Mouse (Mus musculus) lung, postnatal 10 days (tissue): Measurements from ENCODE around the gene Rad18.

ENCODE experiments used
- DNase-seq: peaks from one replicate; pipeline ENCODE4 v3.0.0; 2021

Rad18 gene

DNA sequence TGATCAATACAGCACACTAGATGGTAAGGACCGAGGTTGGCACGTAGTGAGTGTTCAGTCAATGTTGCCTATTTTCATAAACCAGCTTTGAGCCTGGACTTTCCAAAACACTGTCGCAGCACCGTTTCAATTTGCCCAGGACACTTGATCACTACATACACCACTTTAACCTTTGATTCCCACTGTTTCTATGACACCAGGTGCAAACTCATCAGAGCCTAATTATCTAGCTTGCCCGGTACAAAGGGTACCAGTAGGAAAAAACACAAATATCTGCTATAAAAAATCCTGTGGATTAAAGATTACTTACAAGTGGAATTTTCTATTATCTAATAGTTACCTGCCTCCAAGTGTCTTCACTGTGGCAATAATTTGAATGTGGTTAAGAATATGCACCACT is 64.4 kb downstream of the Rad18 start:
- no peak for DNase-seq

DNA sequence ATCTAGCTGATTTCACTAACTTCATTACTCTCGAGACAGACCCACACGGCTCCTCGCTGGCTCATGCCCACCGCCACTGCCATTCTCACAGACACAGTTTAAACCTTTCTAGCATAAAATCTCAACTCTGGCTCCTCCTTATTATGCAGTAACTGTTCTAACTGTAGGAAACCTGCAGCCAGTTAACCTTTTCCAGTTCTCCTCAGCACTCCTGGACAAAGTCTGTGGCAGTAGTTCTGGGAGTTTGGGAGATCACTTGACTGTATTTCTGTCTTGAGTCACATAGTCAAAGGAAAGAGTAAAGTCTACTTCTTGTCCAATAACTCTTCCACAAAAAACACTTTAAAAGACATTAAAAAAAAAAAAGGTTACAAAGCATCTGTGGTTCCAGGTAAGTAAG is 66.2 kb downstream of the Rad18 start:
- no peak for DNase-seq

DNA sequence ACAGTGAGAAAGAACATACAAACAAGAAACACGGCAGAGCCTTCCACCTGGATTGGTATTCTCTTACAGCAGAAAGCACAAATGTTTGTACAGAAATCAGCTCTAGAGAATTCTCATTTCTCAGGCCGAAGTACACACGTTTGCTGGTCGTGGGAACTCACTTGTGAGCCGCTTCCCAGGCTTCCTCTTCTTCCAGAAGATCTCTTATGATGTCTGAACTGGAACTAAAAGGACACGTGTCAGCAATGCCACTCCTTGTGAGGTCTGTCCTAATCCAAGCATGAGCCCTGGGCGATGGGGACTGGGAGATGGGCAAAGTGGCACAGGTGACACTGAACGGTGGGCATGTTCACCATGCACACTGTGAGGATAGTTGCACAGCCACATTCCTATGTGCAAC is 68.2 kb downstream of the Rad18 start:
- DNase-seq, result no peak

GRCm38 (mm10) chr6:112622321-112622720 is 74.2 kb downstream of the Rad18 start:
- DNase-seq, result no peak

DNA sequence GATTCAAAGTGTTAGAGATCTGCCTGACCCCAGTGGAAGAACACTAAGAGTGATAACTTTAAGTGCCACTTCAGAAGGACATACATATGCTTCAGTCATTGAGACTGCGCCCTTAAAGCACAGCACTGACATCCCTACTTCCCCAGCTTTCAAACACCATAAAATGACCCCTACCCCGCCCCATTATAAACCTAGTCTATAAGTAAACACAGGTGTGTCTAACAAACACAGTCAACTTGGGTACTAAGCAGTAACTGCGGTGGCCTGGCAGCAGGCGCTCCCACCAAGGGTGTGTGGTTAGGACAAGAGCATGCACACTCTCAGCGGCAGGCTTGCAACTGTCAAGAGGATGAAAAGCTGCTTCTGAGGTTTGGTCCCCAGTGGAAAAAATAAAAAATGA is 76.5 kb downstream of the Rad18 start:
- DNase-seq, result no peak

GRCm38 (mm10) chr6:112617728-112618318 is 78.7 kb downstream of the Rad18 start:
- DNase-seq, result no peak

DNA sequence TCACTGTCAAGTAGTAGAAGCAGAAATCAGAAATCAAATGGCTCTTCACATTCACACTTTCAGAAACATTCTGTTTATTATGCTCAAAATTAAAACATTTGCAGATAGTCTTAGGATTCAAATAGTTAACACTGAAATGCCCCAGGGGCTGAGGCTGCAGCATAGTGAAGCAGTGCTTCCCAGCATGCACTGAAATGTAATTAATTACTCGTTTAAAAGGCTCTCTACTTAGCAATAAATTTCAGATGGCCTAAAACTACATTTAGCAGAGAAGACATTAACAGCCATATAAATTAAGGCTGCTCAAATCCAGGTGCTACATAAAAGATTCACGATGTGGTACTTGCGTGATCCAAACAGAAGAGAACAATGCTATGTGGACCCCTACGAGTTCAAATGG is 87.5 kb downstream of the Rad18 start:
- no peak for DNase-seq

GRCm38 (mm10) chr6:112603866-112604265 is 92.6 kb downstream of the Rad18 start:
- DNase-seq, result no peak

DNA sequence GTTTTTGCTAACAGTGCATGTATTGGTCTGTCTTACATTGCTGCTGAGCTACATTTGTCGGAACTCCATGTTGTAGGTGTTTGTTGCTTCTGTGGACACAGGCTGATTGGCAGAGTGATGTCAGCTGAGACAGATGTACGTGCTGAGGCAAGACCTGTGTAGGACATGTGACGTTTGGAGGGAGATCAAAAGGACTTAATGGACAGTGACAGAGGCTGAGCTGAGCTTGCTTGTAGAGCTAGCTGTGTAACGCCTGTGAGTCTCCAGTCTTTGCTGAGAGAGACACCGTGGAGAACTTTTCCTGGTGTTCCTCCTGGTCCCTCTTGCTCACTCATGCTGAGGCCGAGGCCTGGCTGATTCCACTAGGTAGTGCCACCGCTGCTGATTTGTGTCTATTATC is 101.5 kb downstream of the Rad18 start:
- DNase-seq, result no peak

DNA sequence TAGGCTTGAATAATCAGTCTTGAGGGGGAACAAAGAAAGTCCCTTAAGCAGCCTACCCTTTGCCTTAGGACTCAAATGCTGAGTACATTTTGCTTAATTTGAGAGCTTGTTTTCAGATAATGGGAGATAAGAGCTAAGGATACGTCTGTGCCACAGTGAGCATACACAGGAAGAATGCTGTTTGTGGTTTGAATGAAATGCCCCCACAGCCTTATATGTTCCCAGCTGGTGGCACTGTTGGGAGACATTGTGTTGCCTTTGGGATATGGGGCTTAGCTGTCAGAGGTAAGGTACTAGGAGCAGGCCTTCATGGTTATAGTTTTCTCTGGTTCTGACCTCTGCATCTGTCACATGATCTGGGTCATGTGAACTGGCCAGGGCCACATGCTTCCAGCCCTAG is 108.6 kb downstream of the Rad18 start:
- DNase-seq, result no peak

GRCm38 (mm10) chr6:112586999-112587398 is 109.5 kb downstream of the Rad18 start:
- DNase-seq, result no peak

DNA sequence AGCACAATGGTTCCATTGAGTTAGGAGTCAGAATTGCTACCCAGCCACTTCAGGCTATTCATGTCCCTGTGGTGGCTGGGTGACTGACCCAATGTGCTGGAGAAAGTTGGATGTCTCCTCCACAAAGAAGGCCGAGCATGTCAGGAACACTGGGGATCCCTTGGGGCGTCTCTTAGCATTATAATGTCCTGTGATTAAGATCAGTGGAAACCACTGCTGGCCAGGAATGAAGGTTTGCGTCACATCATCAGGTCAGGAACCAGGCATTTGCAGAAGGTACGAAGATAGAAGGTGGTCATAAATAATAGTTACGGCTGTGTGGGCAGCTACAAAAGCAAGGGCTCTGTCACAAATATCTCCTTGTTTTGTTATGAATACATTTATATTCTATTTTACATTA is 111.5 kb downstream of the Rad18 start:
- no peak for DNase-seq

DNA sequence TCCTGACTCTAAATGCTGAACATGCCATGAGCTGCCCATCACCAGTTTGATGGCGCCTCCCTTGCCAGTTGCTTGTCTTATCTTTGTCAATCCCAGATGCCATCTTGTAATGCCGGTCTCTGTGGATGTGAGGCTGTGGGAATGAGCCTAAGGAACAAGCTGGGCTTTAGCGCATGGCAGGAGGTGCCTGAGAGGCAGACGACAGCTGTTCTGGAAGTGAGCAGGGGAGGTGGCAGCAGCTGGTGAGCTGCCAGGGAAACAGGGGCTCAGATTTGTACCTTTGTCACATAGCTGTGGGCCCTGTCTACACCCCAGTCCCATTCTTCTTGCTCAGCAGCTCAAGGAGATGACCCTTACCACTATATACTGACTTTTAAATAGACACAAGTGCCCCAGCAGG is 114.5 kb downstream of the Rad18 start:
- DNase-seq, result no peak

DNA sequence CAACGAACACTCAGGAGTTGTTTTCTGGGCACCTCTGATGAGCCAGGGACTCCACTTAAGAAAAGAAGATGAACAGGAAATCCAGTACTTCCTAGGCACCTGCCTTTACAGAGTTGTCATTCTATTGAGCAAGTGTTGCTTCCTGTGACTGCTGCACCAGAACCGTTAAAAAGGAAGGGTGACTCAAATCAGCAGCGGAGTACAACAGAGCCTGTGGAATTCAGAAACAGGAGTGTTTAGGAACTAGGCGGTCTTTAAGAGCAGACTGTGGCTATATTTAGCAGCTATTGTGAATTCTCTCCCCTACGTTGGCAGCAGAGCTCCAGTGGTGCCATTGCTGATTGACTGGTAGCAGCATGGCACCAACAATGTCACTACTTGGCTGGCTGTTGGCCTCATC is 119.3 kb downstream of the Rad18 start:
- no peak for DNase-seq

- no peak for DNase-seq
These were observed 121.9 kb downstream of the Rad18 start for GRCm38 (mm10) chr6:112574558-112574957.

GRCm38 (mm10) chr6:112570413-112570812 is 126.1 kb downstream of the Rad18 start:
- DNase-seq, result no peak
